Mouse (Mus musculus) right cerebral cortex, adult 18-20 months (tissue): ENCODE results near the gene Htra1.

Experiments
- DNase-seq: peaks from one replicate; pipeline ENCODE4 v3.0.0; 2022; ENCODE audit warnings: mixed read lengths

Gene Htra1

DNA sequence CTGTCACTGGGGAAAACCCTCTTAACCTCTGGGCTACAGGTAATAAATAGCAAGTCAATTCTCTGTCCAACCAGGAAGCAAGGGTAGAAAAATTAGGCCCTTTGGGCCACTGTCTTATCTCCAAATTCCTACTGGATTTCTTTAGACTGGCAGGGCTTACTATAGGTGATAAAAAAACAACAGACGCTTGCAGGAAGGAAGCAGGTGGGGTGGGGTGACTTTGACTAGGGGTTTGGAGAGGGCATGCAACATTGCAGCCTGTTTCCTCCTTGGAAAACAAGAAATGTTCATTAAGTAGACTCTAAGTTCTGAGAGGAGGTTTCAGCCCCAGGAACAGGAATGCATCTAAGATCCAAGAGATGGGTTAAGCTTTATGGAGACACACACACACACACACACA is 88.9 kb downstream of the Htra1 start:
- DNase-seq, result no peak

GRCm38 (mm10) chr7:131027557-131027956 is 91.6 kb downstream of the Htra1 start:
- no peak for DNase-seq

DNA sequence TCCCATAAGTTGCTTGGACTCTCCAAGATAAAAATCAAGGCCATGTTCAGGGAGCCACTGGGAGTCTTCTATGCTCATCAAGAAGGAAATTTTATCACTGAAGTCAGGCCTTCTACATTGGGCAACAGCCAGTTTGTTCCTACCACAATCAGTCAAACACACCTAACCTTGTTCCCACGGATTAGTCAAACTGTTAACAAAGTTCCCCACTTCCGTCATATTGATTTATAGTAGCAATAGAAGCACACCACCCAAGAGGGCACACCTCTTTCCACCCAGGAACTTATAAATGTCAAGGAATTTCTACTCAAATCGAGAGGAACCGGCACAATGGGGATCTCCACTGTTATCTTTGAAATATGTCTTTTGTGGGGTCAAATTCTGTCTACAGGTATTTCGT is 95.8 kb downstream of the Htra1 start, which contains the start of gene Dmbt1:
TSS of gene Dmbt1 (plus strand) at position 299 of the 400 bp plus-strand sequence.
- no peak for DNase-seq
